Mouse (Mus musculus) spleen, postnatal 14 days (tissue): ENCODE results near the gene Tnk2.

Experiments
- DNase-seq, 2 experiments: peaks; one replicate each; pipeline ENCODE4 v3.0.0; 2021 to 2022; ENCODE audit warnings: low spot score in 2 of 2

Tnk2 gene

GRCm38 (mm10) chr16:32678812-32679211 is 35.1 kb downstream of the Tnk2 start:
- DNase-seq = no peak

GRCm38 (mm10) chr16:32679976-32680375 is 36.3 kb downstream of the Tnk2 start:
- no peak for DNase-seq

GRCm38 (mm10) chr16:32680806-32681205 is 37.1 kb downstream of the Tnk2 start:
- no peak for DNase-seq

- peak in 1 of 2 experiments; percentile 75 for DNase-seq
These were observed 38.5 kb downstream of the Tnk2 start for GRCm38 (mm10) chr16:32682194-32682593.

GRCm38 (mm10) chr16:32682841-32683240 is 39.2 kb downstream of the Tnk2 start:
- no peak for DNase-seq

GRCm38 (mm10) chr16:32683343-32683742 is 39.7 kb downstream of the Tnk2 start:
- DNase-seq = peak in 1 of 2 experiments; percentile 51

GRCm38 (mm10) chr16:32685405-32685804 is 41.7 kb downstream of the Tnk2 start:
- no peak for DNase-seq

- DNase-seq = no peak
These were observed 42.3 kb downstream of the Tnk2 start for GRCm38 (mm10) chr16:32685998-32686397.

- no peak for DNase-seq
These were observed 43.5 kb downstream of the Tnk2 start for GRCm38 (mm10) chr16:32687221-32687620.

- no peak for DNase-seq
These were observed 45.1 kb downstream of the Tnk2 start for GRCm38 (mm10) chr16:32688770-32689169.

- peak in 1 of 2 experiments; percentile 70 for DNase-seq
These were observed 45.8 kb downstream of the Tnk2 start for GRCm38 (mm10) chr16:32689501-32689900.

- DNase-seq = no peak
These were observed 53.3 kb downstream of the Tnk2 start for GRCm38 (mm10) chr16:32696841-32697464.

GRCm38 (mm10) chr16:32697665-32698446 is 54.2 kb downstream of the Tnk2 start:
- DNase-seq = no peak

GRCm38 (mm10) chr16:32698550-32698949 is 54.9 kb downstream of the Tnk2 start:
- DNase-seq = no peak

- DNase-seq = no peak
These were observed 59.7 kb downstream of the Tnk2 start for GRCm38 (mm10) chr16:32703312-32703912.

- no peak for DNase-seq
These were observed 61.9 kb downstream of the Tnk2 start for GRCm38 (mm10) chr16:32705606-32706005.

GRCm38 (mm10) chr16:32707111-32707823 is 63.6 kb downstream of the Tnk2 start:
- DNase-seq = no peak

- DNase-seq = no peak
These were observed 64.3 kb downstream of the Tnk2 start for GRCm38 (mm10) chr16:32707824-32708456.

GRCm38 (mm10) chr16:32708457-32709033 is 64.9 kb downstream of the Tnk2 start:
- DNase-seq = no peak

GRCm38 (mm10) chr16:32709116-32709515 is 65.4 kb downstream of the Tnk2 start:
- DNase-seq = no peak

- DNase-seq = no peak
These were observed 66.9 kb downstream of the Tnk2 start for GRCm38 (mm10) chr16:32710426-32711070.
